Comparison of ENCODE assay signal across 13 mouse cellular contexts in genomic region chr8:11585513-11586373, GRCm38 (mm10). TPM values are rescaled to one million over a fixed set of nuclear protein-coding genes. Genes with fewer than 3 reads are reported as not detected.
DNase-seq lines count a peak whose midpoint lies in the region; ATAC-seq and TF ChIP-seq lines count a peak whose summit lies in the region.
"Had no signal": no experiment of that assay in that cellular context is flagged by ENCODE, and none has a peak within 500 bp of the region (broad histone marks: within the 10 kb centered on the region; RNA-seq: fewer than 3 reads in every experiment).

No protein-coding gene starts in this region.

- no peaks in the 10 kb centered on the region; the same call in 1 of the 2 replicates for H3K9me3 ChIP-seq in lung, embryonic 14.5 days (ENCODE audit: low read depth, low read length)
- peaks cover 15% of the 10 kb centered on the region; the same call in 1 of the 2 replicates for H3K9me3 ChIP-seq in embryonic facial prominence, embryonic 10.5 days
- no peaks in the 10 kb centered on the region for H3K9me3 ChIP-seq in neural tube, embryonic 11.5 days (ENCODE audit: control insufficient read depth, low read length)
- H3K9me3 ChIP-seq: forebrain, embryonic 12.5 days; hindbrain, embryonic 15.5 days; liver, embryonic 15.5 days had no signal

- DNase-seq in lung, embryonic 14.5 days = peak; percentile 74
- no peak for DNase-seq in lung, adult 2 months
- DNase-seq in embryonic facial prominence, embryonic 10.5 days (ENCODE audit: low spot score) = peak; percentile 59
- peak; percentile 17 for DNase-seq in neural tube, embryonic 11.5 days (ENCODE audit: low spot score)
- no peak for DNase-seq in right cerebral cortex, adult 2 months (ENCODE audit: low spot score in 2 of 2)
- no peak for DNase-seq in cerebellum, adult 18-20 months
- DNase-seq: adrenal gland, adult 2 months; cerebellum, adult 11-12 months had no signal

- H3K27ac ChIP-seq in lung, embryonic 14.5 days (ENCODE audit: low read depth) = peak overlapping the region; percentile 64
- H3K27ac ChIP-seq in embryonic facial prominence, embryonic 10.5 days (replicated peaks) = peak overlapping the region; percentile 77
- no peak overlapping the region for H3K27ac ChIP-seq in neural tube, embryonic 11.5 days (ENCODE audit: low read depth, low read length)
- H3K27ac ChIP-seq: forebrain, embryonic 12.5 days; hindbrain, embryonic 15.5 days; liver, embryonic 15.5 days had no signal

- 0 out of 2 replicates have a peak overlapping the region, but pooled peaks have one; percentile 8 for H3K4me2 ChIP-seq in lung, embryonic 14.5 days
- no peak overlapping the region for H3K4me2 ChIP-seq in neural tube, embryonic 11.5 days (ENCODE audit: low read depth)
- H3K4me2 ChIP-seq: forebrain, embryonic 12.5 days; hindbrain, embryonic 15.5 days; liver, embryonic 15.5 days had no signal

- no peak overlapping the region for H3K4me3 ChIP-seq in lung, embryonic 14.5 days (ENCODE audit: low read depth, low read length)
- H3K4me3 ChIP-seq in lung, adult 2 months (replicated peaks; ENCODE audit: extremely low read depth, low read depth, low read length) = no peak overlapping the region
- no peak overlapping the region for H3K4me3 ChIP-seq in embryonic facial prominence, embryonic 10.5 days
- H3K4me3 ChIP-seq in neural tube, embryonic 11.5 days (ENCODE audit: low read depth, low read length) = no peak overlapping the region
- H3K4me3 ChIP-seq: forebrain, embryonic 12.5 days; hindbrain, embryonic 15.5 days; liver, embryonic 15.5 days had no signal

- no peak overlapping the region for H3K9ac ChIP-seq in lung, embryonic 14.5 days
- H3K9ac ChIP-seq in neural tube, embryonic 11.5 days (ENCODE audit: low read length) = no peak overlapping the region
- H3K9ac ChIP-seq: forebrain, embryonic 12.5 days; hindbrain, embryonic 15.5 days; liver, embryonic 15.5 days had no signal

- ATAC-seq in lung, embryonic 14.5 days (ENCODE audit: insufficient read depth) = peak; percentile 80
- ATAC-seq in hematopoietic stem cell, adult 5-6 weeks (replicated peaks in 1 of 2; ENCODE audit: insufficient read depth in 1 of 2, low FRiP score in 2 of 2, low TSS enrichment in 1 of 2, low read depth in 1 of 2, poor library complexity in 2 of 2, severe bottlenecking in 2 of 2) = peak; percentile 46 to 56
- ATAC-seq in neural tube, embryonic 11.5 days (ENCODE audit: insufficient read depth, low FRiP score, low TSS enrichment) = no peak

- no peaks in the 10 kb centered on the region for H3K36me3 ChIP-seq in lung, embryonic 14.5 days (ENCODE audit: insufficient read depth)
- no peaks in the 10 kb centered on the region; the same call in 1 of the 2 replicates for H3K36me3 ChIP-seq in embryonic facial prominence, embryonic 10.5 days (replicated peaks)
- no peaks in the 10 kb centered on the region for H3K36me3 ChIP-seq in neural tube, embryonic 11.5 days (ENCODE audit: control insufficient read depth, insufficient read depth, low read length)
- H3K36me3 ChIP-seq: forebrain, embryonic 12.5 days; G1E; hindbrain, embryonic 15.5 days; liver, embryonic 15.5 days had no signal

- no peak for TF ChIP-seq POLR2A in lung, adult 2 months (IDR thresholded peaks at IDR 0.05; ENCODE audit: borderline replicate concordance, extremely low read depth, low read depth, low read length)

- H3K4me1 ChIP-seq in lung, embryonic 14.5 days (ENCODE audit: insufficient read depth) = no peaks in the 10 kb centered on the region
- no peaks in the 10 kb centered on the region for H3K4me1 ChIP-seq in lung, adult 2 months (ENCODE audit: control insufficient read depth, insufficient read depth, low read length)
- peaks cover 22% of the 10 kb centered on the region for H3K4me1 ChIP-seq in embryonic facial prominence, embryonic 10.5 days
- no peaks in the 10 kb centered on the region for H3K4me1 ChIP-seq in neural tube, embryonic 11.5 days (ENCODE audit: control insufficient read depth, insufficient read depth, low read length)
- H3K4me1 ChIP-seq: forebrain, embryonic 12.5 days; hindbrain, embryonic 15.5 days; liver, embryonic 15.5 days had no signal

- WGBS in lung, embryonic 14.5 days = 53% methylated on average over 21 of the region's 21 CpGs
- 66% methylated on average over 21 of the region's 21 CpGs for WGBS in lung, adult 2 months
- WGBS in embryonic facial prominence, embryonic 10.5 days = 68% methylated on average over 21 of the region's 21 CpGs
- 79% methylated on average over 21 of the region's 21 CpGs for WGBS in neural tube, embryonic 11.5 days

- no peaks in the 10 kb centered on the region for H3K27me3 ChIP-seq in lung, embryonic 14.5 days (ENCODE audit: insufficient read depth, low read length)
- H3K27me3 ChIP-seq in embryonic facial prominence, embryonic 10.5 days (replicated peaks; ENCODE audit: low read depth, poor library complexity, severe bottlenecking) = no peaks in the 10 kb centered on the region
- no peaks in the 10 kb centered on the region for H3K27me3 ChIP-seq in neural tube, embryonic 11.5 days (ENCODE audit: control insufficient read depth, insufficient read depth, low read length)
- H3K27me3 ChIP-seq: forebrain, embryonic 12.5 days; hindbrain, embryonic 15.5 days; liver, embryonic 15.5 days had no signal

- TF ChIP-seq CTCF in lung, embryonic 14.5 days (IDR thresholded peaks at IDR 0.05; ENCODE audit: low read depth) = no peak
- TF ChIP-seq CTCF in lung, adult 2 months (IDR thresholded peaks at IDR 0.05; ENCODE audit: insufficient read depth, low read length) = no peak

RNA-seq across cellular contexts. Expression of gene Ing1, which starts 30.4 kb away (rescaled TPM):
- 39.5 and 47.7 TPM in 2 replicates for polyA plus RNA-seq in lung, embryonic 14.5 days (2014; fragmentation: Nextera tagmentation; extraction: Ambion mirVana)
- 18.5 and 21.5 TPM in 2 replicates for polyA plus RNA-seq in lung, adult 2 months (2012; rRNA removed)
- polyA plus RNA-seq in embryonic facial prominence, embryonic 10.5 days (2016; fragmentation: Nextera tagmentation; extraction: Ambion mirVana) = 31.1 and 32.6 TPM in 2 replicates
- total RNA-seq in hematopoietic stem cell, adult 5-6 weeks (2017) = 67.9 and 96.2 TPM in 2 replicates
- polyA plus RNA-seq in neural tube, embryonic 11.5 days (2014; fragmentation: Nextera tagmentation; extraction: Ambion mirVana) = 47.7 and 48.6 TPM in 2 replicates

RNA-seq across cellular contexts. Expression of gene Cars2, which starts 35.2 kb away (rescaled TPM):
- 22.9 and 25.3 TPM in 2 replicates for polyA plus RNA-seq in lung, embryonic 14.5 days (2014; fragmentation: Nextera tagmentation; extraction: Ambion mirVana)
- 38.8 and 48.4 TPM in 2 replicates for polyA plus RNA-seq in lung, adult 2 months (2012; rRNA removed)
- polyA plus RNA-seq in embryonic facial prominence, embryonic 10.5 days (2016; fragmentation: Nextera tagmentation; extraction: Ambion mirVana) = 17.9 and 18.6 TPM in 2 replicates
- 37.0 and 41.1 TPM in 2 replicates for total RNA-seq in hematopoietic stem cell, adult 5-6 weeks (2017)
- polyA plus RNA-seq in neural tube, embryonic 11.5 days (2014; fragmentation: Nextera tagmentation; extraction: Ambion mirVana) = 19.1 and 20.1 TPM in 2 replicates

RNA-seq across cellular contexts. Expression of gene Ankrd10, which starts 49.8 kb away (rescaled TPM):
- 91.5 and 98.2 TPM in 2 replicates for polyA plus RNA-seq in lung, embryonic 14.5 days (2014; fragmentation: Nextera tagmentation; extraction: Ambion mirVana)
- polyA plus RNA-seq in lung, adult 2 months (2012; rRNA removed) = 52.3 and 54.5 TPM in 2 replicates
- 121 and 133 TPM in 2 replicates for polyA plus RNA-seq in embryonic facial prominence, embryonic 10.5 days (2016; fragmentation: Nextera tagmentation; extraction: Ambion mirVana)
- 111 and 131 TPM in 2 replicates for total RNA-seq in hematopoietic stem cell, adult 5-6 weeks (2017)
- polyA plus RNA-seq in neural tube, embryonic 11.5 days (2014; fragmentation: Nextera tagmentation; extraction: Ambion mirVana) = 109 TPM in 2 replicates

Comparison
In these comparisons a context has a peak if more than half of its experiments do, and no peak if none do; other contexts are left out.
1. DNase-seq: peak in lung, embryonic 14.5 days (single experiment), embryonic facial prominence, embryonic 10.5 days (single experiment) and neural tube, embryonic 11.5 days (single experiment); none in lung, adult 2 months (single experiment), right cerebral cortex, adult 2 months (0 of 2) and cerebellum, adult 18-20 months (0 of 2).